Mouse (Mus musculus) left cerebral cortex, postnatal 4 days (tissue): Measurements from ENCODE around the gene Gtf2ird1. TPM values are rescaled to one million over a fixed set of nuclear protein-coding genes. Genes with fewer than 3 reads are reported as not detected.

Experiments
- DNase-seq: peaks from one replicate; pipeline ENCODE4 v3.0.0-alpha.2; 2022
- intact Hi-C: fragments of 180-260 bp; cut with DNase I; formaldehyde crosslinking; loops from one replicate; pipeline ENCODE4 v1.15.1; 2025
- total RNA-seq, 2 experiments: library from RNA; stranded (reverse); gene quantifications; 2 replicates each; pipeline ENCODE4 v1.2.3; 2021

Gene Gtf2ird1
- 10 to 100 TPM; 67.6 to 81.6 TPM for total RNA-seq

- intact Hi-C loops: no loop called here
- DNase-seq: peak; percentile 80
Measured at GRCm38 (mm10) chr5:134456503-134456962, at the start of gene Gtf2ird1. Gene Gtf2ird1 (minus strand): TSS chr5:134456716.

- DNase-seq: peak; percentile 30
- intact Hi-C loops: no loop called here
Measured at GRCm38 (mm10) chr5:134505810-134506292, 49.3 kb upstream of the Gtf2ird1 start.

- intact Hi-C loops: no loop called here
Measured at GRCm38 (mm10) chr5:134502591-134502990, 46.1 kb upstream of the Gtf2ird1 start.

GRCm38 (mm10) chr5:134501453-134501852 is 44.9 kb upstream of the Gtf2ird1 start:
- no peak for DNase-seq
- intact Hi-C loops: no loop called here

More at GRCm38 (mm10) chr5:134502591-134502990, 46.1 kb upstream of the Gtf2ird1 start:
- DNase-seq: no peak

- intact Hi-C loops: no loop called here
- no peak for DNase-seq
Measured at GRCm38 (mm10) chr5:134500681-134501080, 44.2 kb upstream of the Gtf2ird1 start.

- intact Hi-C loops: no loop called here
- DNase-seq: peak; percentile 40
Measured at GRCm38 (mm10) chr5:134500062-134500461, 43.5 kb upstream of the Gtf2ird1 start.

- intact Hi-C loops: no loop called here
Measured at GRCm38 (mm10) chr5:134497026-134497425, 40.5 kb upstream of the Gtf2ird1 start.

GRCm38 (mm10) chr5:134495796-134496195 is 39.3 kb upstream of the Gtf2ird1 start:
- no peak for DNase-seq
- intact Hi-C loops: no loop called here

More at GRCm38 (mm10) chr5:134497026-134497425, 40.5 kb upstream of the Gtf2ird1 start:
- DNase-seq: no peak

- intact Hi-C loops: loop anchor here (5.0 kb wide), 2 partner anchors 48 to 88 kb away; partner anchors contain the start of gene Rfc2
- peak; percentile 93 for DNase-seq
Measured at GRCm38 (mm10) chr5:134494142-134494541, 37.6 kb upstream of the Gtf2ird1 start.

- no peak for DNase-seq
- intact Hi-C loops: loop anchor here (5.0 kb wide), 2 partner anchors 49 to 89 kb away; partner anchors contain the start of gene Rfc2
Measured at GRCm38 (mm10) chr5:134492956-134493355, 36.4 kb upstream of the Gtf2ird1 start.

- peak; percentile 87 for DNase-seq
- intact Hi-C loops: loop anchor here (5.0 kb wide), 2 partner anchors 50 to 90 kb away; partner anchors contain the start of gene Rfc2
Measured at GRCm38 (mm10) chr5:134491712-134492417, 35.3 kb upstream of the Gtf2ird1 start.

GRCm38 (mm10) chr5:134491206-134491605 is 34.7 kb upstream of the Gtf2ird1 start:
- intact Hi-C loops: loop anchor here (5.0 kb wide), 2 partner anchors 51 to 91 kb away; partner anchors contain the start of gene Rfc2
- DNase-seq: no peak

GRCm38 (mm10) chr5:134490465-134490864 is 33.9 kb upstream of the Gtf2ird1 start:
- peak; percentile 48 for DNase-seq
- intact Hi-C loops: loop anchor here (5.0 kb wide), 2 partner anchors 52 to 92 kb away; partner anchors contain the start of gene Rfc2

GRCm38 (mm10) chr5:134489583-134489982 is 33.1 kb upstream of the Gtf2ird1 start:
- intact Hi-C loops: loop anchor here (5.0 kb wide), 1 partner anchor 307 kb away; the partner anchor contains the start of gene Gtf2ird2
- peak; percentile 46 for DNase-seq

GRCm38 (mm10) chr5:134488596-134488995 is 32.1 kb upstream of the Gtf2ird1 start:
- intact Hi-C loops: loop anchor here (5.0 kb wide), 1 partner anchor 306 kb away; the partner anchor contains the start of gene Gtf2ird2

GRCm38 (mm10) chr5:134488042-134488441 is 31.5 kb upstream of the Gtf2ird1 start:
- DNase-seq: no peak
- intact Hi-C loops: loop anchor here (5.0 kb wide), 1 partner anchor 306 kb away; the partner anchor contains the start of gene Gtf2ird2

More at GRCm38 (mm10) chr5:134488596-134488995, 32.1 kb upstream of the Gtf2ird1 start:
- DNase-seq: no peak

GRCm38 (mm10) chr5:134485900-134486665 is 29.6 kb upstream of the Gtf2ird1 start:
- intact Hi-C loops: loop anchor here (2.0 to 5.0 kb wide), 3 partner anchors 31 to 304 kb away; partner anchors contain the start of gene Gtf2ird2
- DNase-seq: peak; percentile 70

- no peak for DNase-seq
- intact Hi-C loops: loop anchor here (2.0 to 5.0 kb wide), 2 partner anchors 100 to 303 kb away; partner anchors contain the start of gene Gtf2ird2
Measured at GRCm38 (mm10) chr5:134485183-134485730, 28.7 kb upstream of the Gtf2ird1 start.

GRCm38 (mm10) chr5:134483291-134483690 is 26.8 kb upstream of the Gtf2ird1 start:
- intact Hi-C loops: no loop called here
- no peak for DNase-seq

- DNase-seq: no peak
- intact Hi-C loops: no loop called here
Measured at GRCm38 (mm10) chr5:134482331-134482730, 25.8 kb upstream of the Gtf2ird1 start.
